Mouse (Mus musculus) MEL-GATA-1-ER (cell line): Measurements from ENCODE around the gene Vmn1r88.

Experiments used
- DNase-seq: peaks from one replicate; pipeline ENCODE4 v3.0.0-alpha.2; 2012; ENCODE audit warnings: low read depth; ENCODE audit errors: extremely low read depth

The Vmn1r88 gene

GRCm38 (mm10) chr7:13159268-13159667 is at the start of gene Vmn1r88:
Vmn1r88 (plus strand) TSS chr7:13159568.
- DNase-seq = no peak

GRCm38 (mm10) chr7:13119817-13120216 is 39.6 kb upstream of the Vmn1r88 start, which contains the start of gene Vmn1r86:
Vmn1r86 (minus strand) TSS chr7:13119917.
- no peak for DNase-seq

GRCm38 (mm10) chr7:13123554-13124153 is 35.7 kb upstream of the Vmn1r88 start:
- DNase-seq = peak; percentile 5

GRCm38 (mm10) chr7:13131856-13132255 is 27.5 kb upstream of the Vmn1r88 start:
- no peak for DNase-seq

GRCm38 (mm10) chr7:13137340-13137739 is 22.0 kb upstream of the Vmn1r88 start:
- no peak for DNase-seq

GRCm38 (mm10) chr7:13140057-13140456 is 19.3 kb upstream of the Vmn1r88 start, which contains the start of gene Vmn1r87:
Vmn1r87 (minus strand) TSS chr7:13140157.
- no peak for DNase-seq

- DNase-seq = no peak
Measured at GRCm38 (mm10) chr7:13212720-13213119, 53.4 kb downstream of the Vmn1r88 start, which contains the start of gene Vmn1r89. Vmn1r89 (plus strand) TSS chr7:13213020.
